Comparison of ENCODE assay signal across 25 mouse cellular contexts in the genomic region with DNA sequence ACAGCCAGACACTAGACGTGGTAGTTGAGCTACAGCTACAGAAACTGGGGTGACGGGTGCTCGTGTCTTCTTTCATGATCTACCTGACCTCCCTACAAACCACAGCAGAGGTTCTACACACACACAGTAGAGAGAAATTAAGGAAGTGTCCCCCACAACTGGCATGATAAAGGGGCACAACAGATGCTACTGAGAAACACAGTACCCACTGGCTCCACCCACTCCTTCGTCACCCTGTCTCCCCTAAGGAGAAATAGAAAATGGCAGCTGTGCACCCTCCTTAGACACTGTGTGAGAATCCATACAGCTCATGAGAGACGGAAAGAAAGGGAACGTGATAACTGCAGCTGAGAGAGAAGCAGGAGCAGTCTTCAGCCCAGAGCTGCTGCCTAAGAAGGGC.
A peak's percentile ranks its signal among the peaks of the same experiment; 100 is the strongest.
DNase-seq lines count a peak whose midpoint lies in the region; ATAC-seq lines count a peak whose summit lies in the region.
"Had no signal": no experiment of that assay in that cellular context is flagged by ENCODE, and none has a peak within 500 bp of the region (broad histone marks: within the 10 kb centered on the region; RNA-seq: fewer than 3 reads in every experiment).

No protein-coding gene starts in this region.

- H3K9me3 ChIP-seq in forebrain, embryonic 14.5 days (replicated peaks; ENCODE audit: control insufficient read depth, low read length) = no peaks in the 10 kb centered on the region
- H3K9me3 ChIP-seq in forebrain, embryonic 16.5 days (ENCODE audit: control insufficient read depth, low read length) = no peaks in the 10 kb centered on the region
- no peaks in the 10 kb centered on the region for H3K9me3 ChIP-seq in heart, embryonic 11.5 days (replicated peaks; ENCODE audit: control insufficient read depth, low read length)
- H3K9me3 ChIP-seq: embryonic facial prominence, embryonic 13.5 days; hindbrain, embryonic 15.5 days; megakaryocyte, embryonic 14.5 days; neural tube, embryonic 12.5 days; stomach, embryonic 15.5 days had no signal

- no peak overlapping the region for H3K4me2 ChIP-seq in forebrain, embryonic 14.5 days (ENCODE audit: low read length)
- H3K4me2 ChIP-seq in forebrain, embryonic 16.5 days (ENCODE audit: low read length) = no peak overlapping the region
- no peak overlapping the region for H3K4me2 ChIP-seq in heart, embryonic 11.5 days
- H3K4me2 ChIP-seq: embryonic facial prominence, embryonic 13.5 days; hindbrain, embryonic 15.5 days; lung, embryonic 14.5 days; neural tube, embryonic 12.5 days; stomach, embryonic 15.5 days had no signal

- peak overlapping the region; percentile 28; the same call in 1 of the 2 replicates for H3K27ac ChIP-seq in forebrain, embryonic 14.5 days (ENCODE audit: low read depth, low read length)
- no peak overlapping the region for H3K27ac ChIP-seq in forebrain, embryonic 16.5 days (ENCODE audit: low read length)
- H3K27ac ChIP-seq in heart, embryonic 11.5 days (ENCODE audit: low read depth, low read length) = no peak overlapping the region
- H3K27ac ChIP-seq: embryonic facial prominence, embryonic 13.5 days; hindbrain, embryonic 15.5 days; left cerebral cortex, adult 2 months; liver, embryonic 14.5 days; neural tube, embryonic 12.5 days; stomach, embryonic 15.5 days had no signal

- H3K4me1 ChIP-seq in forebrain, embryonic 14.5 days (ENCODE audit: control insufficient read depth, insufficient read depth, low read length) = peaks cover 8% of the 10 kb centered on the region; the same call in 1 of the 2 replicates
- no peaks in the 10 kb centered on the region; the same call in 1 of the 2 replicates for H3K4me1 ChIP-seq in forebrain, embryonic 16.5 days (replicated peaks; ENCODE audit: control insufficient read depth, insufficient read depth, low read length)
- no peaks in the 10 kb centered on the region for H3K4me1 ChIP-seq in heart, embryonic 11.5 days (ENCODE audit: control insufficient read depth, insufficient read depth, low read length)
- H3K4me1 ChIP-seq: hindbrain, embryonic 15.5 days; megakaryocyte, embryonic 14.5 days; stomach, embryonic 15.5 days had no signal

- 0 out of 2 replicates have a peak, but pooled peaks have one; percentile 31 for ATAC-seq in forebrain, embryonic 14.5 days
- ATAC-seq in forebrain, embryonic 16.5 days = no peak; the same call in 1 of the 2 replicates
- ATAC-seq in megakaryocyte-erythroid progenitor cell, adult 5-6 weeks (replicated peaks; ENCODE audit: low FRiP score, low TSS enrichment, poor library complexity, severe bottlenecking) = peak; percentile 53; the same call in 1 of the 2 replicates
- ATAC-seq in heart, embryonic 11.5 days (replicated peaks; ENCODE audit: insufficient number of reproducible peaks, low FRiP score, low TSS enrichment) = no peak

- no peak overlapping the region for H3K9ac ChIP-seq in forebrain, embryonic 14.5 days (ENCODE audit: low read length)
- no peak overlapping the region for H3K9ac ChIP-seq in forebrain, embryonic 16.5 days (replicated peaks; ENCODE audit: low read depth, low read length)
- no peak overlapping the region for H3K9ac ChIP-seq in heart, embryonic 11.5 days (ENCODE audit: low read depth, low read length)
- H3K9ac ChIP-seq: embryonic facial prominence, embryonic 13.5 days; hindbrain, embryonic 15.5 days; liver, embryonic 14.5 days; lung, embryonic 14.5 days; neural tube, embryonic 12.5 days; stomach, embryonic 15.5 days had no signal

- H3K36me3 ChIP-seq in forebrain, embryonic 14.5 days (ENCODE audit: control insufficient read depth, insufficient read depth, low read length) = peaks cover under 1% of the 10 kb centered on the region
- peaks cover 6% of the 10 kb centered on the region for H3K36me3 ChIP-seq in forebrain, embryonic 16.5 days (ENCODE audit: control insufficient read depth, insufficient read depth)
- H3K36me3 ChIP-seq in heart, embryonic 11.5 days (ENCODE audit: control insufficient read depth, insufficient read depth, low read length) = no peaks in the 10 kb centered on the region
- H3K36me3 ChIP-seq: hindbrain, embryonic 15.5 days; neural tube, embryonic 12.5 days; stomach, embryonic 15.5 days had no signal

- H3K27me3 ChIP-seq in forebrain, embryonic 14.5 days (replicated peaks; ENCODE audit: control insufficient read depth, insufficient read depth, low read length) = no peaks in the 10 kb centered on the region
- no peaks in the 10 kb centered on the region for H3K27me3 ChIP-seq in forebrain, embryonic 16.5 days (replicated peaks; ENCODE audit: control insufficient read depth, insufficient read depth, low read length)
- no peaks in the 10 kb centered on the region for H3K27me3 ChIP-seq in heart, embryonic 11.5 days (ENCODE audit: control insufficient read depth, insufficient read depth, low read length)
- H3K27me3 ChIP-seq: embryonic facial prominence, embryonic 13.5 days; hindbrain, embryonic 15.5 days; neural tube, embryonic 12.5 days; stomach, embryonic 15.5 days had no signal

- 81% methylated on average over 6 of the region's 6 CpGs for WGBS in forebrain, embryonic 14.5 days
- 77% methylated on average over 6 of the region's 6 CpGs for WGBS in forebrain, embryonic 16.5 days
- 76% methylated on average over 6 of the region's 6 CpGs for WGBS in heart, embryonic 11.5 days (ENCODE audit: insufficient replicate concordance)

- no peak overlapping the region for H3K4me3 ChIP-seq in forebrain, embryonic 14.5 days (ENCODE audit: low read depth, low read length)
- no peak overlapping the region for H3K4me3 ChIP-seq in forebrain, embryonic 16.5 days (replicated peaks; ENCODE audit: low read length)
- no peak overlapping the region for H3K4me3 ChIP-seq in heart, embryonic 11.5 days (ENCODE audit: low read depth, low read length)
- H3K4me3 ChIP-seq: embryonic facial prominence, embryonic 13.5 days; erythroblast, embryonic 14.5 days; hindbrain, embryonic 15.5 days; left cerebral cortex, adult 2 months; megakaryocyte, embryonic 14.5 days; neural tube, embryonic 12.5 days; stomach, embryonic 15.5 days had no signal

- no peak for DNase-seq in forebrain, embryonic 14.5 days (ENCODE audit: low spot score)
- DNase-seq in thymus, postnatal 0 days (ENCODE audit: low spot score) = peak; percentile 21
- no peak for DNase-seq in thymus, postnatal 25 days
- DNase-seq in adrenal gland, postnatal 4 days (ENCODE audit: low spot score in 2 of 2) = no peak
- DNase-seq: cerebellum, adult 11-12 months; cerebellum, postnatal 10 days; gastrocnemius, postnatal 25 days; heart, postnatal 4 days; kidney, adult 8-10 months; kidney, postnatal 10 days; lung, embryonic 14.5 days; right cerebral cortex, adult 18-20 months; right cerebral cortex, postnatal 4 days; thymus, postnatal 4 days had no signal

Comparison
In these comparisons a context has a peak if more than half of its experiments do, and no peak if none do; other contexts are left out.
1. ATAC-seq: peak in forebrain, embryonic 14.5 days (single experiment) and megakaryocyte-erythroid progenitor cell, adult 5-6 weeks (single experiment); none in forebrain, embryonic 16.5 days (single experiment) and heart, embryonic 11.5 days (single experiment).